Mouse (Mus musculus) ovary, adult 18-20 months (tissue): ENCODE data around the gene 2610021A01Rik.
"Not testable (repeated sequence)": the region's sequence is repeated elsewhere in the genome, so short reads cannot be mapped to it uniquely, and the experiment has no call there.

Source experiments
- DNase-seq: peaks from one replicate; pipeline ENCODE4 v3.0.0; 2022; ENCODE audit warnings: low spot score, mixed read lengths

2610021A01Rik gene

GRCm38 (mm10) chr7:41599034-41599813 lies at the start of gene 2610021A01Rik:
TSS of gene 2610021A01Rik (plus strand) at chr7:41599230.
- peak; percentile 87 for DNase-seq

GRCm38 (mm10) chr7:41560681-41561080 lies 38.3 kb upstream of the 2610021A01Rik start:
- DNase-seq, result no peak

- not testable (repeated sequence) for DNase-seq
Measured at GRCm38 (mm10) chr7:41573562-41573961, 25.5 kb upstream of the 2610021A01Rik start, which contains the start of gene Gm6871. TSS of gene Gm6871 (minus strand) at chr7:41573662.

GRCm38 (mm10) chr7:41577956-41578355 lies 21.1 kb upstream of the 2610021A01Rik start:
- no peak for DNase-seq

GRCm38 (mm10) chr7:41582028-41582427 lies 17.0 kb upstream of the 2610021A01Rik start:
- DNase-seq, result no peak

- not testable (repeated sequence) for DNase-seq
Measured at GRCm38 (mm10) chr7:41587831-41588230, 11.2 kb upstream of the 2610021A01Rik start.

- DNase-seq, result no peak
Measured at GRCm38 (mm10) chr7:41598615-41599014, 415 bp upstream of the 2610021A01Rik start.

- DNase-seq, result no peak
Measured at GRCm38 (mm10) chr7:41599932-41600548, 1.0 kb downstream of the 2610021A01Rik start.

GRCm38 (mm10) chr7:41611654-41612053 lies 12.6 kb downstream of the 2610021A01Rik start:
- DNase-seq, result no peak

GRCm38 (mm10) chr7:41616241-41616640 lies 17.2 kb downstream of the 2610021A01Rik start:
- DNase-seq, result not testable (repeated sequence)

- DNase-seq, result peak; percentile 94
Measured at GRCm38 (mm10) chr7:41632409-41633220, 33.6 kb downstream of the 2610021A01Rik start, which contains the start of gene Zfp788. TSS of gene Zfp788 (plus strand) at chr7:41633203.

GRCm38 (mm10) chr7:41633221-41633984 lies 34.4 kb downstream of the 2610021A01Rik start:
- DNase-seq, result peak; percentile 85

GRCm38 (mm10) chr7:41674326-41674725 lies 75.3 kb downstream of the 2610021A01Rik start:
- not testable (repeated sequence) for DNase-seq
